Mouse (Mus musculus): ENCODE measurements around the gene Tbl1x. TPM values are rescaled to one million over a fixed set of nuclear protein-coding genes. Genes with fewer than 3 reads are reported as not detected.

Tbl1x gene
- polyA plus RNA-seq, 1 experiment from 2014 or later, result 41.9 TPM

DNA sequence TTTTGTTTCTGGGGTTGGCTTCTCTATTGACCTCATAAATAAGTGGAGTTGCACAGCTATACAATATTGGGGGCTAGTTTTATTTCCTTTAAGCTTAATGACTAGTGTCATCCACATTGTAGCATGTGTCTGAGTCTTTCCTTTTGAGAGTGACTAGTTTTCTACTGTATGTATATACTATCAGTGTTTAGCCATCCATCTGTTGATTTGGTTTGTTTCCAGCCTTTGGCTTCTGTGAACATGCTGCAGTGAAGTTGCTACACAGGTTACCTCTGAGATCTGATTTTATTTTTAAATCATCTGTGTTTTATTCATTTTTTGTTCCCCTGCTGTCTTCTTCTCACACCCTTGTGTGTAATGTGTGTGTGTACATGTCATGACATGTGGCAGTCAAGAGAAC, 40.5 kb downstream of the Tbl1x start:
- ATAC-seq, result no peak
- Histone ChIP-seq H3K4me3 (ENCODE audit: low read depth, low read length) (no peak overlapping the region), H3K4me1 (ENCODE audit: control insufficient read depth, insufficient read depth, low read length) (no peaks in the 10 kb centered on the region), H3K4me2 (ENCODE audit: low read length) (no peak overlapping the region), H3K36me3 (ENCODE audit: control insufficient read depth, insufficient read depth, low read length) (no peaks in the 10 kb centered on the region), H3K9ac (ENCODE audit: low read depth, low read length) (no peak overlapping the region), H3K9me3 (replicated peaks; ENCODE audit: control insufficient read depth, low read length, poor library complexity, severe bottlenecking) (no peaks in the 10 kb centered on the region), H3K27me3 (ENCODE audit: control insufficient read depth, insufficient read depth, low read depth, low read length) (no peaks in the 10 kb centered on the region), H3K27ac (ENCODE audit: low read length) (no peak overlapping the region)

DNA sequence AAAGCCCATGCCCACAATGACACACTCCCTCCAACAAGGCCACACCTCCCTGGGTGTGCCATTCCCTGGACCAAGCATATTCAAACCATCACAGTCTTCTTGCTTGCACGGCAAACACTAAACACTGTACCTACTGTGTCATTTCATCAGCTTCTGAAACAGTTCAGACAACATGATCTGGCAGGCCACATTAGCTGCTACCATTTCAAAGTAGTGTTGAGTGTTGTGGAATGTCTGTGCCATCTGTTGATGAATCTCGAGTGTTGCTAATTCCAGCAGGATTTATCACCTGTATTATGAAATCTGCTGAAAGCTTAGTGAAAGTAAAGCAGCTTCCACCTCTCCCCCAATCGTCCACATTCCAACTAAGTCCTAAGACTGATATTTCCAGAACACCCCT, 41.3 kb downstream of the Tbl1x start:
- H3K9me3 ChIP-seq (replicated peaks; ENCODE audit: control insufficient read depth, low read length, poor library complexity, severe bottlenecking), result no peaks in the 10 kb centered on the region
- H3K27ac ChIP-seq (ENCODE audit: low read length), result no peak overlapping the region
- H3K4me3 ChIP-seq (ENCODE audit: low read depth, low read length), result no peak overlapping the region
- no peak for ATAC-seq
- no peaks in the 10 kb centered on the region for H3K36me3 ChIP-seq (ENCODE audit: control insufficient read depth, insufficient read depth, low read length)
- no peak overlapping the region for H3K4me2 ChIP-seq (ENCODE audit: low read length)
- H3K9ac ChIP-seq (ENCODE audit: low read depth, low read length), result no peak overlapping the region
- WGBS, result 74% methylated on average over 3 of the region's 3 CpGs
- no peaks in the 10 kb centered on the region for H3K27me3 ChIP-seq (ENCODE audit: control insufficient read depth, insufficient read depth, low read depth, low read length)
- no peaks in the 10 kb centered on the region for H3K4me1 ChIP-seq (ENCODE audit: control insufficient read depth, insufficient read depth, low read length)

DNA sequence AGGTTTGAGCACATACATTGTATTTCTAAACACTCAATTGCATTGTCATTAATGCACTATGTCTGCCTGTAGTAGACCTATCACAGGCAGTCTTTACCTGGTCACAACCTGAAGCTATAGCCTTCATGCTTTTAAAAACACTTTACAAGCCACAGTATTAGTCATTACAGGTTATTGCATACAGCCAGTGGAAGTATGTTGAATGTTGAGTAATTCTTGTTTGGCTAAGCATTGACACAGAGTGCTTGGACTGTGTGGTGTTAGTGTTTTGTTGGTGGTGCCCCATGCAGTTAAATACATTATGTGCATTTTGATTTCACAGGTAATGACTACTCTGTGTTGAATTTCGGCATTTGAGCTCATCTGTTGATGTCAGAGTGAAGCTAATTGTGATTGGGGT, 45.2 kb downstream of the Tbl1x start:
- Histone ChIP-seq H3K4me2 (ENCODE audit: low read length) (no peak overlapping the region), H3K27ac (ENCODE audit: low read length) (no peak overlapping the region), H3K27me3 (ENCODE audit: control insufficient read depth, insufficient read depth, low read depth, low read length) (no peaks in the 10 kb centered on the region), H3K4me1 (ENCODE audit: control insufficient read depth, insufficient read depth, low read length) (no peaks in the 10 kb centered on the region), H3K4me3 (ENCODE audit: low read depth, low read length) (no peak overlapping the region), H3K9me3 (replicated peaks; ENCODE audit: control insufficient read depth, low read length, poor library complexity, severe bottlenecking) (no peaks in the 10 kb centered on the region), H3K9ac (ENCODE audit: low read depth, low read length) (no peak overlapping the region), H3K36me3 (ENCODE audit: control insufficient read depth, insufficient read depth, low read length) (no peaks in the 10 kb centered on the region)
- ATAC-seq, result no peak
- WGBS, result 88% methylated on average over 1 of the region's 1 CpGs

DNA sequence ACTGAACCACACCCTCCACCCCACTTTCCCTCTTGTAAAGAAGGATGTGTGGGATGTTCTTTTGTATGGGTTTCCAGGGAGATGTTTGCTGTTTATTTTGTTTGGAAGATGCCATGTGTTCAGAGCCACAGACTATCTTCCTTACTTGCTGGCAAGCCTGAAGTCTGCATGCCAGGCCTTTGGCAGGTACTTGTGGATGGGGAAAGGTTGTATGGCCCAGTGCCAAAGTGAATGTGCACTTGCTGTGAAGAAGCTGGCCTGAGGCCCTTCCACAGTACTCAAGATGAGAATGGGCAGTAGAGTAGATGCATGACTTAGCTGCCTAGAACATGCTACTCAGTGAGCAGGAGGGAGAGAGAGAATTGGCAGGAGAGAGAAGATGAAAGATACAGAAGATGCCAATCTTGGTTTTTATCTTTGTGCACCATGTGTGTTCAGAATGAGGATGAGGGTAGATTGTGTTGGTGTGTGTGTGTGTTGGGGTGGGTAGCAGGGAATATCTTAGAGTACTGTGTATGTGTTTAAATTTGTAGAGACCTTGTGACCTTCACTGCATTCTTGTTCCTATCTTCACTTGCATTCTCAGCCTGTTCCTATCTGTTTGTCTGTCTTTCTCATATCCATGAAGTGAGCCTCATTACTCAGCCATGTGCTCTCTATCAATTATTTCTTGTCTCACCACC, 48.5 kb downstream of the Tbl1x start:
- Histone ChIP-seq H3K27ac (ENCODE audit: low read length) (no peak overlapping the region), H3K4me3 (ENCODE audit: low read depth, low read length) (no peak overlapping the region), H3K9ac (ENCODE audit: low read depth, low read length) (no peak overlapping the region), H3K36me3 (ENCODE audit: control insufficient read depth, insufficient read depth, low read length) (no peaks in the 10 kb centered on the region), H3K4me1 (ENCODE audit: control insufficient read depth, insufficient read depth, low read length) (no peaks in the 10 kb centered on the region; the same call in 1 of the 2 replicates), H3K9me3 (replicated peaks; ENCODE audit: control insufficient read depth, low read length, poor library complexity, severe bottlenecking) (no peaks in the 10 kb centered on the region), H3K4me2 (ENCODE audit: low read length) (no peak overlapping the region), H3K27me3 (ENCODE audit: control insufficient read depth, insufficient read depth, low read depth, low read length) (no peaks in the 10 kb centered on the region)
- ATAC-seq, result no peak

DNA sequence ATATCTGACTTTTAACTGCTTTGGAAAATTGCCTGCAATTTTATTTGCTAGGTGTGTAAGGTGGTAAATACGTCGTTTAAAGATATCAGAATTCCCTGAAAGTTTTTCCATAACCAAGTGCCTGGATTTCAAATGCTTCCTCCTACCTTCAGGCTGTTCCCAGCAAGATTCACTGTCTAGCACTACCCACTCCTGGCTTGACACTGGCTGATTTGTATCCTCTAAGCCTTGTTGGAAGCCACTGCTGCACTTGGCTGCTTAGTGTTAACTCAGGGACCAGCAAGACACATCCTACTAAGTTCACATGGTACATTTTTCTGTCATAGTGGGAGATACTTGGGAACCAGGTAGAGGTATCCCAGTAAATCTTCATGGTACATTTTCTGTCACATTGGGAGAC, 52.8 kb downstream of the Tbl1x start:
- no peaks in the 10 kb centered on the region for H3K9me3 ChIP-seq (replicated peaks; ENCODE audit: control insufficient read depth, low read length, poor library complexity, severe bottlenecking)
- no peak overlapping the region for H3K4me2 ChIP-seq (ENCODE audit: low read length)
- no peak overlapping the region for H3K4me3 ChIP-seq (ENCODE audit: low read depth, low read length)
- no peaks in the 10 kb centered on the region; the same call in 1 of the 2 replicates for H3K4me1 ChIP-seq (ENCODE audit: control insufficient read depth, insufficient read depth, low read length)
- 86% methylated on average over 2 of the region's 2 CpGs for WGBS
- ATAC-seq, result no peak
- no peak overlapping the region for H3K27ac ChIP-seq (ENCODE audit: low read length)
- H3K27me3 ChIP-seq (ENCODE audit: control insufficient read depth, insufficient read depth, low read depth, low read length), result no peaks in the 10 kb centered on the region
- H3K9ac ChIP-seq (ENCODE audit: low read depth, low read length), result no peak overlapping the region
- H3K36me3 ChIP-seq (ENCODE audit: control insufficient read depth, insufficient read depth, low read length), result no peaks in the 10 kb centered on the region

DNA sequence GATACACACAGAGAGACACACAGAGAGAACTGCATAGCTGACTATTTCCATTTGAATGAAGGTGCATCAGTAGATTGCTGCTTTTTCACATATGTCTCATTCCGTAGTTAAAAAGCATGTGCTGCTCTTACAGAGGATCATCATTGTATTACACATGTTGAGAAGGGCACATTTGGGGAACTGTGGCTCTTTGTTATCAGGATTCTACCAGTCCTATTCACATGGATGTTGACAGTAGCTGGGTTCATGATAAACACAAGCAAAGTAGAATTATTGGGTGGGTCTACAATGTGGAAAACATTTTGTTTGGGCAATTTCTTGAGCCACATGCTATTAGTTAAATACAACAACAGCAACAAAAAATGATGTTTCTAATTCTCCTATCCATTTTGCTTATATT, 55.9 kb downstream of the Tbl1x start:
- WGBS, result 88% methylated on average over 1 of the region's 1 CpGs
- H3K9ac ChIP-seq (ENCODE audit: low read depth, low read length), result no peak overlapping the region

DNA sequence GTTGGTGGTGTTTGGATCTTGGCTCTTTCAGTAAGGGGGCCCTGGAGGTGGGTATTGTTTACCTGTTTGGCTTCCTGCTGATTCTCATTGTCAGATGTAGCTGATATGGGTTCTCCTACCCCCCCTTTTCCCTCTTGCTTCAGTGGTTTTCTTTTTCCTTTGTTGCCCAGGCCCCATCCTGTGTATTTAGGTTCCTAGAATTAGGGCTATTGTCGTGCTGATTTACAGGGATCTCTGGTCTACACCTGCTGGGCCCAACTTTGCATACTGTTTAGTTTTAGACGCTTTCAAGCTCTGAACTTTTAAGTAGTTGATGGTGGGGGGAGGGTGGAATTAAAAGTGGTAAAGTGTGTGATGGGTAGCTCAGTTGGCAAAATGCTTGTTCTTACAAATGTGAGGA, 57.2 kb downstream of the Tbl1x start:
- no peak for ATAC-seq
- Histone ChIP-seq H3K36me3 (ENCODE audit: control insufficient read depth, insufficient read depth, low read length) (no peaks in the 10 kb centered on the region), H3K9ac (ENCODE audit: low read depth, low read length) (no peak overlapping the region), H3K9me3 (replicated peaks; ENCODE audit: control insufficient read depth, low read length, poor library complexity, severe bottlenecking) (no peaks in the 10 kb centered on the region), H3K4me2 (ENCODE audit: low read length) (no peak overlapping the region), H3K27ac (ENCODE audit: low read length) (no peak overlapping the region), H3K27me3 (ENCODE audit: control insufficient read depth, insufficient read depth, low read depth, low read length) (no peaks in the 10 kb centered on the region), H3K4me1 (ENCODE audit: control insufficient read depth, insufficient read depth, low read length) (no peaks in the 10 kb centered on the region; the same call in 1 of the 2 replicates), H3K4me3 (ENCODE audit: low read depth, low read length) (no peak overlapping the region)
- 12% methylated on average over 2 of the region's 2 CpGs for WGBS

More for the DNA sequence above, 55.9 kb downstream of the Tbl1x start:
- Histone ChIP-seq H3K9me3 (replicated peaks; ENCODE audit: control insufficient read depth, low read length, poor library complexity, severe bottlenecking) (no peaks in the 10 kb centered on the region), H3K27ac (ENCODE audit: low read length) (no peak overlapping the region), H3K4me2 (ENCODE audit: low read length) (no peak overlapping the region), H3K4me3 (ENCODE audit: low read depth, low read length) (no peak overlapping the region), H3K4me1 (ENCODE audit: control insufficient read depth, insufficient read depth, low read length) (no peaks in the 10 kb centered on the region; the same call in 1 of the 2 replicates), H3K27me3 (ENCODE audit: control insufficient read depth, insufficient read depth, low read depth, low read length) (no peaks in the 10 kb centered on the region), H3K36me3 (ENCODE audit: control insufficient read depth, insufficient read depth, low read length) (no peaks in the 10 kb centered on the region)
- ATAC-seq, result no peak

DNA sequence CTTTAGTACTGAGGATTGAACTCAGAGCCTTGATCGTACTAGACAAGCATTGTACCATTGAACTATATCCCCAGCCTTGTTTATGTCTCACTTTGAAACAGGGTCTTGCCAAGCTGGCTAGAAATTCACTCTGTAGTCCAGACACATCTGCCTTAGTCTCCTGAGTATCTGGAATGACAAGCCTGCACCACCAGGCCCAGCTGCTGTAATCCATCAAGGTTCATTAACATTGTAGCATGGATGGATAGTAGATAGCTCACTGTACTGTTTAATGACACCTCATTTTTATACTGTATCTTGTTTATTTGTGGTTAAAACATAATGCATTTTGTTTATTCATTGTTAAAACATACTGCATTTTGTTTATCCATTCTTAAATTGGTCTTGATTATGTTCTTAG, 62.9 kb downstream of the Tbl1x start:
- Histone ChIP-seq H3K4me1 (ENCODE audit: control insufficient read depth, insufficient read depth, low read length) (no peaks in the 10 kb centered on the region), H3K9ac (ENCODE audit: low read depth, low read length) (no peak overlapping the region), H3K4me2 (ENCODE audit: low read length) (no peak overlapping the region), H3K9me3 (replicated peaks; ENCODE audit: control insufficient read depth, low read length, poor library complexity, severe bottlenecking) (no peaks in the 10 kb centered on the region), H3K4me3 (ENCODE audit: low read depth, low read length) (no peak overlapping the region), H3K27ac (ENCODE audit: low read length) (no peak overlapping the region), H3K36me3 (ENCODE audit: control insufficient read depth, insufficient read depth, low read length) (no peaks in the 10 kb centered on the region), H3K27me3 (ENCODE audit: control insufficient read depth, insufficient read depth, low read depth, low read length) (no peaks in the 10 kb centered on the region)
- 83% methylated on average over 1 of the region's 1 CpGs for WGBS
- ATAC-seq, result no peak

DNA sequence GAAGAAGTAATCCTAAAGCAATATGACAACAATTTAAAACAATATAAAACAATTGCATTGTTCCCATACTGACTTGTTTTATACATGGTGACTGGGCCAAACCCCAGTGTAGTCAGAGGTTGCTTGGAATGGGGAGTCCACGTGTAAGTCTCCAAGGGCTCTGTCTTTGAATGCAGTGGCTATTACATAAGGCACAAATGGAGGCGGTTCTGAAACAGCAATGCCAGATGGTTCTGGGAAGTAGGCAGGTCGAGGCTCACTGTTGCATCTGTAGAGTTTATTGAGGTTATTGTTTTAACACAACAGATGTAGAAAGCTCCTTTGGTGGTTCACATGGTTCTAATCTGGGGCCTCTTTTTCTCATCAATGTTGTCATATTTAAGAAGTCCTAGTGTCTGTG, 66.3 kb downstream of the Tbl1x start:
- Histone ChIP-seq H3K9ac (ENCODE audit: low read depth, low read length) (no peak overlapping the region), H3K36me3 (ENCODE audit: control insufficient read depth, insufficient read depth, low read length) (no peaks in the 10 kb centered on the region), H3K4me1 (ENCODE audit: control insufficient read depth, insufficient read depth, low read length) (peaks cover 3% of the 10 kb centered on the region; the same call in 1 of the 2 replicates), H3K4me2 (ENCODE audit: low read length) (no peak overlapping the region), H3K27me3 (ENCODE audit: control insufficient read depth, insufficient read depth, low read depth, low read length) (no peaks in the 10 kb centered on the region), H3K27ac (ENCODE audit: low read length) (no peak overlapping the region), H3K4me3 (ENCODE audit: low read depth, low read length) (no peak overlapping the region), H3K9me3 (replicated peaks; ENCODE audit: control insufficient read depth, low read length, poor library complexity, severe bottlenecking) (no peaks in the 10 kb centered on the region)
- ATAC-seq, result no peak
- WGBS, result 77% methylated on average over 3 of the region's 3 CpGs

Measured in midbrain, embryonic 16.5 days (tissue).